Mouse (Mus musculus) kidney, adult 18-20 months (tissue): ENCODE measurements around the gene Adgra3.

Experiments used
- DNase-seq: peaks from one replicate; pipeline ENCODE4 v3.0.0; 2021

Adgra3 gene

GRCm38 (mm10) chr5:50058421-50059286, at the start of gene Adgra3:
TSS of gene Adgra3 (minus strand) at chr5:50059006.
- DNase-seq = peak; percentile 89

GRCm38 (mm10) chr5:50083441-50083840, 24.6 kb upstream of the Adgra3 start:
- no peak for DNase-seq

GRCm38 (mm10) chr5:50074245-50074644, 15.4 kb upstream of the Adgra3 start:
- no peak for DNase-seq

GRCm38 (mm10) chr5:50064236-50064635, 5.4 kb upstream of the Adgra3 start:
- DNase-seq = no peak

GRCm38 (mm10) chr5:50059586-50059985, 780 bp upstream of the Adgra3 start:
- DNase-seq = peak; percentile 56

- DNase-seq = no peak
Measured at GRCm38 (mm10) chr5:50057612-50058420, 990 bp downstream of the Adgra3 start.

GRCm38 (mm10) chr5:50052456-50052855, 6.3 kb downstream of the Adgra3 start:
- no peak for DNase-seq

- no peak for DNase-seq
Measured at GRCm38 (mm10) chr5:50050668-50051425, 8.0 kb downstream of the Adgra3 start.

- no peak for DNase-seq
Measured at GRCm38 (mm10) chr5:50050037-50050436, 8.8 kb downstream of the Adgra3 start.

GRCm38 (mm10) chr5:50049506-50049905, 9.3 kb downstream of the Adgra3 start:
- DNase-seq = no peak

- DNase-seq = no peak
Measured at GRCm38 (mm10) chr5:50048960-50049359, 9.8 kb downstream of the Adgra3 start.

- DNase-seq = no peak
Measured at GRCm38 (mm10) chr5:50048271-50048851, 10.4 kb downstream of the Adgra3 start.

- DNase-seq = no peak
Measured at GRCm38 (mm10) chr5:50045180-50045579, 13.6 kb downstream of the Adgra3 start.

- no peak for DNase-seq
Measured at GRCm38 (mm10) chr5:50043677-50044076, 15.1 kb downstream of the Adgra3 start.

- DNase-seq = no peak
Measured at GRCm38 (mm10) chr5:50042274-50042943, 16.4 kb downstream of the Adgra3 start.

GRCm38 (mm10) chr5:50039521-50039920, 19.3 kb downstream of the Adgra3 start:
- no peak for DNase-seq

- no peak for DNase-seq
Measured at GRCm38 (mm10) chr5:50037666-50038065, 21.1 kb downstream of the Adgra3 start.

GRCm38 (mm10) chr5:50034900-50035514, 23.8 kb downstream of the Adgra3 start:
- DNase-seq = peak; percentile 46

GRCm38 (mm10) chr5:50034231-50034630, 24.6 kb downstream of the Adgra3 start:
- peak; percentile 46 for DNase-seq

GRCm38 (mm10) chr5:50033660-50034059, 25.1 kb downstream of the Adgra3 start:
- no peak for DNase-seq

- DNase-seq = no peak
Measured at GRCm38 (mm10) chr5:50032332-50032731, 26.5 kb downstream of the Adgra3 start.
